Mouse (Mus musculus): Measurements from ENCODE around the gene Nin.

DNA sequence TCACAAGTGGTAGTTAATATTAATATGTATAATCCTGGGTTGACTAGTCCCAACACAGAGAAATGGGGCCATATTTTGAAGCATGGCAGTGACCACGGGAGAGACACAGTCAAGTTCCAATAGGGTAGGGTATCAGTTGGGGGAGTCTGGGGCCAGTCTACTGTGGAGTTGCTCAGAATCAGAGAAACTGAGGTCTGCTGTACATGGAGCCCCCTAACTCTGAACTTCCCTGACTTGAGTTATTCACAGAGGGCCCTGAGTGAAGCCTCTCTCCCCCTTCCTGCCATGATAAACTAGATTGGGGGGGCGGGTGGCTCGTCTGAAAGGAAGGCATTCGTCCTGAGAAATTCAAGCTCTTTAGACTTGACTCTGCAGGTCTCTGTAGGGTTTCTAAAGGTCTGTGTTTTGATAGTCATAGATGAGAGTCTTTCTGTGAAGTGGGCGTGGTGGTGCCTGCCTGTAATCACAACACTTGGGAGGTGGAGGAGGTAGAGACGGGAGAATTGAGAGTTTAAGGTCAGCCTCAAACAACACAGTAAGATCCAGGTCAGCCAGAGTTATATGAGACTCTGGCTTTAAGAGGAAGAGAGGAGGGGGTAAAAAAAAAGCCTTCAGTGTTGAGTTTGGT, 20.1 kb downstream of the Nin start:
- TF ChIP-seq CTCF (IDR thresholded peaks at IDR 0.05; ENCODE audit: insufficient read depth, low read depth, low read length) (no peak), POLR2A (IDR thresholded peaks at IDR 0.05; ENCODE audit: insufficient read depth, low read depth, low read length) (no peak)

All from olfactory bulb, adult 2 months (tissue).